Mouse (Mus musculus) kidney, postnatal 36 days (tissue): ENCODE data around the gene Cldn7.

Source experiments
- DNase-seq, 2 experiments: peaks; one replicate each; pipeline ENCODE4 v3.0.0; 2021 to 2022; ENCODE audit warnings: mixed read lengths in 2 of 2

Cldn7 gene

GRCm38 (mm10) chr11:69960616-69961015 lies 4.0 kb upstream of the Cldn7 start:
- DNase-seq = no peak

GRCm38 (mm10) chr11:69961841-69962240 lies 2.7 kb upstream of the Cldn7 start:
- DNase-seq = no peak

- DNase-seq = peak; percentile 68 to 72
Observed at GRCm38 (mm10) chr11:69965271-69966005, 859 bp downstream of the Cldn7 start.

- peak; percentile 64 to 75 for DNase-seq
Observed at GRCm38 (mm10) chr11:69966006-69966859, 1.7 kb downstream of the Cldn7 start.

GRCm38 (mm10) chr11:69966860-69967517 lies 2.4 kb downstream of the Cldn7 start:
- no peak for DNase-seq

- DNase-seq = no peak
Observed at GRCm38 (mm10) chr11:69968793-69969192, 4.2 kb downstream of the Cldn7 start.

- DNase-seq = no peak
Observed at GRCm38 (mm10) chr11:69970222-69970621, 5.6 kb downstream of the Cldn7 start.

GRCm38 (mm10) chr11:69970775-69971174 lies 6.2 kb downstream of the Cldn7 start:
- no peak for DNase-seq

- no peak for DNase-seq
Observed at GRCm38 (mm10) chr11:69974907-69975306, 10.3 kb downstream of the Cldn7 start.

- DNase-seq = no peak
Observed at GRCm38 (mm10) chr11:69976271-69976670, 11.7 kb downstream of the Cldn7 start.

GRCm38 (mm10) chr11:69979827-69980195 lies 15.2 kb downstream of the Cldn7 start:
- DNase-seq = no peak

- peak; percentile 97 for DNase-seq
Observed at GRCm38 (mm10) chr11:69980196-69981140, 15.9 kb downstream of the Cldn7 start.

GRCm38 (mm10) chr11:69981141-69981762 lies 16.7 kb downstream of the Cldn7 start, which contains the start of gene Ctdnep1:
Ctdnep1 (plus strand) TSS chr11:69981156.
- peak in 1 of 2 experiments; percentile 24 for DNase-seq

GRCm38 (mm10) chr11:69982225-69982624 lies 17.6 kb downstream of the Cldn7 start, which contains the start of gene Elp5:
Elp5 (minus strand) TSS chr11:69982517.
- DNase-seq = no peak

GRCm38 (mm10) chr11:69982877-69983276 lies 18.3 kb downstream of the Cldn7 start:
- no peak for DNase-seq

- DNase-seq = no peak
Observed at GRCm38 (mm10) chr11:69983377-69983776, 18.8 kb downstream of the Cldn7 start.

- no peak for DNase-seq
Observed at GRCm38 (mm10) chr11:69984431-69984830, 19.9 kb downstream of the Cldn7 start.

GRCm38 (mm10) chr11:69989949-69990348 lies 25.4 kb downstream of the Cldn7 start:
- peak in 1 of 2 experiments; percentile 1 for DNase-seq

- DNase-seq = peak; percentile 98
Observed at GRCm38 (mm10) chr11:69990850-69991691, 26.5 kb downstream of the Cldn7 start, which contains the start of gene Gabarap. Gabarap (plus strand) TSS chr11:69991143.

GRCm38 (mm10) chr11:69991711-69992110 lies 27.1 kb downstream of the Cldn7 start:
- DNase-seq = no peak
